Mouse (Mus musculus): ENCODE results near the gene Dusp27. TPM values are rescaled to one million over a fixed set of nuclear protein-coding genes. Genes with fewer than 3 reads are reported as not detected.

The Dusp27 gene
- under 1 TPM in 3 of 4 experiments, not detected in 1; 0.21 to 0.22 (median 0.22) TPM for total RNA-seq (2022)

GRCm38 (mm10) chr1:166127719-166128118 is at the start of gene Dusp27:
TSS of gene Dusp27 (minus strand) at chr1:166127922.
- no peak for DNase-seq

DNA sequence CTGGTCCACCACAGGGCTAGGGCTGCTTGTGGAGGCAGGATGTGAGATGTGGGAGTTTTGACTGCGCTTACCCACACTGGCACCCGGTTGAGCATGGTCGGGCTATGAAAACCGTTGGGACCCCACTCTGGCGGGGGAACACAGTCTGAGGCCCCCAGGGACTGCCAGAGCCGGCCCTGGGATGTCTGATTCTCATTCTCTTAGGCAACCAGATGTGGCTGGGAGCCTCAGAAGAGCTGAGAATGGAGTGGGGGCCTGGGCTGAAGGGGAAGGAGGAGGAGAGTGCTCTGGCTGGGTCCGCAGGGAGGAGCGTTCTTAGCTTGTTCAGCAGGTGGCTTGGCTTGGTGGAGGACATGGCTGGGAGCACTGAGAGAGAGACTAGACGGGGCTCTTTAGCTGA is 45.9 kb upstream of the Dusp27 start:
- no peak for DNase-seq

- no peak for DNase-seq
These were observed 45.3 kb upstream of the Dusp27 start for GRCm38 (mm10) chr1:166172992-166173391.

DNA sequence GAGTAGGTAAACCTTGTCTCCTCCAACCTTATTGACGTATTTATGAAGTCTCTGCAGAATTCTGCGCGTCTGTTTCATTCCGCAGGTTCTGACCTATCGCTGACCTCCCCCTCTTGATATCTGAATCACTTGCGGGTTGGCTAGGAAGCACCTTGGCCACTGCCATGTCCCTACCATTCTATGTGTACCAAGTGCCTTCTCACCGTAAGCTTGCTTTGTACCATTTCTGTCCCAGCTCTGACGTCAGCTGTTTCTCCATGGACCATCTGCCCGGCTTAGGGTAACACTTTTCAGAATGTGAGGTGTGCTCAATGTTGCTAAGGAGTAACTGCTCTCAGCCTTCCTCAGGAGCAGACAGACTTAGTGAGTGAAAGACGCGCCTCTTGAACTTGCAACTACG is 43.1 kb upstream of the Dusp27 start:
- no peak for DNase-seq

GRCm38 (mm10) chr1:166169713-166170112 is 42.0 kb upstream of the Dusp27 start:
- DNase-seq = no peak

DNA sequence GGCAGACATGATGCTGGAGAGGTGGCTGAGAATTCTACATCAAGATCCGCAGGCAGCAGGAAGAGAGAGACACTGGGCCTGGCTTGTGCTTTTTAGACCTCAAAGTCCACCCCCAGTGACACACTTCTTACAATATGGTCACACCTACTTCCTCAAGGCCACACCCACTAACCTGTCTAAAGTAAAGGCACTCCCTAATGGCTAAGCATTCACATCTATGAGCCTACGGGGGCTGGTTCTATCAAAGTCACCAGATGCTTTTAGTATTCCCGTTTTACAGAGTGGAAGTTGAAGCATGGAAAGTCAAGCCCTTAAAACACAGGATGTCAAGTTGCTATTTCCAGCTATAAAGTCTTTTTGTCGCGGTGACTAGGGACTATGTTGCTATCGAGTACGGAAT is 40.3 kb upstream of the Dusp27 start:
- DNase-seq = no peak

- no peak for DNase-seq
These were observed 39.7 kb upstream of the Dusp27 start for GRCm38 (mm10) chr1:166167405-166167804.

- DNase-seq = no peak
These were observed 37.4 kb upstream of the Dusp27 start for GRCm38 (mm10) chr1:166165159-166165558.

GRCm38 (mm10) chr1:166164580-166164979 is 36.9 kb upstream of the Dusp27 start:
- no peak for DNase-seq

- no peak for DNase-seq
These were observed 33.1 kb upstream of the Dusp27 start for GRCm38 (mm10) chr1:166160569-166161445.

- no peak for DNase-seq
These were observed 32.4 kb upstream of the Dusp27 start for GRCm38 (mm10) chr1:166160111-166160510.

- DNase-seq = no peak
These were observed 30.9 kb upstream of the Dusp27 start for GRCm38 (mm10) chr1:166158664-166159063.

DNA sequence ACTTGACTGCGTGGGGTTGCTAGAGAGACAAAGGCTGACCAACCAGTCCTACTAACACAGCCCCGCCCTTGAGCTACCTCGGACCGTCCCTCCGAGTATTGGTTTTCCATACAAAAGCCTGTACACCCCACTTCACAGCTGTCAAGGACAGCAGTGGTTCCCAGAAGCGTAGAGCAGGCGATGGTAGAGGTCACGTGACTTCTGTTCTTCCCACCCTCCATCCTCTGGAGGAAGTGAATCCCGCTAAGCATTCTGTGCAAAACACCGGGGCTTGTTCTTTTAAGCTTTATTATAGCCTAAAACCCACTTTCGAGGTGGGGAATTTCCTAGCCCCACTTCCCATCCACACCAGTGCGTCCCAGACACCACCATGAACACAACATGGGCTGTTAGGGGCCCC is 30.0 kb upstream of the Dusp27 start:
- DNase-seq = no peak

DNA sequence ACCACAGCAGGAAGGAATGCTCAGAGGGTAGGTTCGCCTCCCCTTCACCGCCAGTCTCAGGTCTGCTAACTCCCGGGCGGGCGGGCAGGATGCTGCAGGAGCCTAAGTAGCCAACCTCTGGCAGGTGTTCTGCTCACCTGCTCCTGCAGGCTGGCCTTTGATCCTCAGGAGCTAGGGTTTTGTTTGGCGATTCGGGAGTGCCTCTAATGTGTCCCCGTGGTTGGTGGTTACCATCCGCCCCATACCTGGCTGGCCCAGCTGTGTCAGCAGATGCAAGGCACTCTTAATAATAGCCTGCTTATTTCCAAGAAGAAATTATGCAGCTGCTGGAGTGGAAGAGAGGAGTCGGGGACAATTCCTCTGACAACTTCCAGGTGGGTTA is 27.4 kb upstream of the Dusp27 start:
- DNase-seq = no peak

GRCm38 (mm10) chr1:166154162-166155112 is 26.7 kb upstream of the Dusp27 start:
- DNase-seq = peak; percentile 36

GRCm38 (mm10) chr1:166153351-166154120 is 25.8 kb upstream of the Dusp27 start:
- DNase-seq = peak; percentile 59

- DNase-seq = no peak
These were observed 24.3 kb upstream of the Dusp27 start for GRCm38 (mm10) chr1:166152034-166152433.

DNA sequence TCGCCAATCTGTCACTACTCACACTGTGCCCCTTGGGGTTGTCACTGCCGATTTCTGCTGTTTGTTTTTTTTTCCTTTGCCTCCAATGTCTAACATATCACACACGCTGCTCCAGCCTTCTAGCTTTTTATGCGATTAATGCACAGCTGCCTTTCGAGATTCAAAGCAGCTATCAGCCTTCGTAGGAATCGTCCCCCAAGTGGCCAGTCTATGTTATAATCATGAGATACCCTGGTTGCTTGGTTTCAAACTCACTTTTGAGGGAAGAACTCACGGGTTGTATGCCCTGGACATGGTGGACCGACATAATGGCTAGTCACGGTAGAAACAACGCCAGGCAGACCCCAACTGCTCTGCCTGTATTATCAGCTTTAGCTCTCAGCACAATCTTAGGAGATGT is 23.6 kb upstream of the Dusp27 start:
- DNase-seq = no peak

GRCm38 (mm10) chr1:166150035-166150434 is 22.3 kb upstream of the Dusp27 start:
- DNase-seq = no peak

GRCm38 (mm10) chr1:166149441-166149840 is 21.7 kb upstream of the Dusp27 start:
- no peak for DNase-seq

DNA sequence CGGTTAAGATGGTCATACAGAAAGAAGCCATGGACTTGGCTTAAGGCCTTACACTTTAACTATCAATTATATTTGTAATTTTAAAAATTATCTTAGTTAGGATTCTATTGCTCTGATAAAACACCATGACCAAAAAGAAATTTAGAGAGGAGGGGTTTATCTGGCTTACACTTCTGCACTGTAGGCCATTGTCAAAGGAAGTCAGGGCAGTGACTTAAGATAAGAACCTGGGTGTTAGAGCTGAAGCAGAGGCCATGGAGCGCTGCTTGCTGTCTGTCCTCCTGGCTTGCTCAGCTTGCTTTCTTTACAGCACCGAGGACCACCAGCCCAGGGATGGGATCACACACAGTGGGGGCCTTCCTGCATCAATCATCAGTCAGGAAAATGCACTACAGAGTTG is 19.9 kb upstream of the Dusp27 start:
- no peak for DNase-seq

DNA sequence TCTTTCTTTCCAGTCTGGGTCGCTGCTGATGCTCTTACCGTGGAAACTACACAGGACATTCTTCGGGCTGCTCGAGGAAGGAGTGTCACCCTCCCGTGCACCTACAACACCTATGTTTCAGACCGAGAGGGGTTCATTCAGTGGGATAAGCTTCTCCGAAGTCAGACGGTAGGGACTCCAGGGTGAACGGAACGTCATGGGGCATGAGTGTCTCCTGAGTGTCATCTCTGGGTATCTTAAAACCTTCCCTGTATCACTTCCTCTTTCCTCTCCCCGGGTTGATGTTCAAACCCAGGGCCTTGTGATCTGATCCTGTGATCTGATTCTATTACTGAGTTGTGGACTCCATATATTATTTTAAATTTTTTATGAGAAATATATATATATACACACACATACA is 18.9 kb upstream of the Dusp27 start:
- no peak for DNase-seq

DNA sequence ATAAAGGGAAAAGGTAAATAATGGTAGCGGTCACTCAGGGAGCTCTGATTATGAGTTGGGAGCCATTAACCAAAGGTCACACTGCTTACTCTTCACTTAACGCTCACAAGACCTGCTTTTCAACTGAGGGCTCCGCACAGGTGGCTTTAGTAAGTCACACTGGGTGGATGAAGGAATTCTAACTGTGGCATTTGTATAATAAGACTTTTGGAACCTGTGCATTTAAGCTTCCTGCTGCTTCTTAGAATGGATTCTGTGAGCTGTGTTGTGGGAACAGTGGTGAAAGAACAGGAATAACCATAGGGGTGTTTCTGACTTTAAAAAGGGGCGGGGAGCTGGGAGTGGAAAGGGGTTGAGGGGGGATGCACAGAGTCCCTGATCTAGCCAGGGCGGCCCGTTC is 14.6 kb upstream of the Dusp27 start:
- no peak for DNase-seq
